Mouse (Mus musculus) bone marrow, adult 2 months (tissue): ENCODE measurements around the gene Lad1. TPM values are rescaled to one million over a fixed set of nuclear protein-coding genes. Genes with fewer than 3 reads are reported as not detected.

Source experiments
- H3K27ac ChIP-seq: fragments of 200-500 bp; 2 replicates; pipeline ENCODE4 v1.5.1; 2012; ENCODE audit warnings: low read depth, mild to moderate bottlenecking, control low read depth, inconsistent platforms, low read length; ENCODE audit not compliant: control insufficient read depth, poor library complexity, insufficient read depth
- H3K4me1 ChIP-seq: fragments of 200-500 bp; 2 replicates; pipeline ENCODE4 v1.6.1; 2011; ENCODE audit warnings: low read length; ENCODE audit not compliant: control insufficient read depth, insufficient read depth
- H3K4me3 ChIP-seq: fragments of 200-500 bp; replicated peaks from 2 replicates; pipeline ENCODE3; 2011; ENCODE audit warnings: mild to moderate bottlenecking, low read depth, low read length, control low read depth; ENCODE audit not compliant: control insufficient read depth
- CTCF ChIP-seq: fragments of 200-500 bp; IDR thresholded peaks from 2 replicates; pipeline ENCODE4 v1.5.1; 2011; ENCODE audit warnings: low read length, control low read depth; ENCODE audit not compliant: control insufficient read depth, insufficient read depth
- POLR2A ChIP-seq: fragments of 200-500 bp; IDR thresholded peaks from 2 replicates; pipeline ENCODE4 v1.6.1; 2011; ENCODE audit warnings: low read depth, mild to moderate bottlenecking, control low read depth, low read length, borderline replicate concordance; ENCODE audit not compliant: control insufficient read depth
- WGBS: fragments of 180-500 bp; shearing (Covaris S2); methylation state at CpG from one replicate; pipeline ENCODE4 v1.1.7; 2018; 5-methylcytosine and 5-hydroxymethylcytosine counted together
- polyA plus RNA-seq: library from polyadenylated mRNA; stranded (reverse); fragments of >200 nt; gene quantifications from 2 replicates; pipeline ENCODE4 v1.2.4, GENCODE M21; 2011; ENCODE audit warnings: low replicate concordance; ENCODE audit not compliant: missing spikeins, insufficient read depth, insufficient read length

The Lad1 gene
- polyA plus RNA-seq, 1 experiment, result 0.77 TPM

GRCm38 (mm10) chr1:135854591-135855343 is 36.4 kb downstream of the Lad1 start:
- Histone ChIP-seq H3K27ac (no peak overlapping the region), H3K4me3 (no peak overlapping the region), H3K4me1 (no peaks in the 10 kb centered on the region)
- WGBS, result 74% methylated on average over 6 of the region's 6 CpGs
- TF ChIP-seq CTCF (no peak), POLR2A (no peak)

GRCm38 (mm10) chr1:135855344-135855687 is 36.9 kb downstream of the Lad1 start:
- Histone ChIP-seq H3K4me1 (no peaks in the 10 kb centered on the region), H3K4me3 (no peak overlapping the region), H3K27ac (no peak overlapping the region)
- 89% methylated on average over 1 of the region's 1 CpGs for WGBS
- TF ChIP-seq POLR2A (no peak), CTCF (no peak)

- TF ChIP-seq POLR2A (no peak), CTCF (no peak)
- Histone ChIP-seq H3K27ac (no peak overlapping the region), H3K4me3 (no peak overlapping the region), H3K4me1 (no peaks in the 10 kb centered on the region)
- 78% methylated on average over 4 of the region's 4 CpGs for WGBS
These were observed 37.7 kb downstream of the Lad1 start for GRCm38 (mm10) chr1:135856070-135856469.

GRCm38 (mm10) chr1:135857137-135857775 is 38.9 kb downstream of the Lad1 start:
- TF ChIP-seq CTCF (no peak), POLR2A (no peak)
- Histone ChIP-seq H3K4me1 (no peaks in the 10 kb centered on the region), H3K4me3 (no peak overlapping the region), H3K27ac (no peak overlapping the region)
- WGBS, result 73% methylated on average over 11 of the region's 11 CpGs

- Histone ChIP-seq H3K27ac (no peak overlapping the region), H3K4me1 (no peaks in the 10 kb centered on the region), H3K4me3 (no peak overlapping the region)
- WGBS, result 81% methylated on average over 7 of the region's 7 CpGs
- TF ChIP-seq CTCF (no peak), POLR2A (no peak)
These were observed 40.1 kb downstream of the Lad1 start for GRCm38 (mm10) chr1:135858533-135858932.

- 65% methylated on average over 5 of the region's 5 CpGs for WGBS
- TF ChIP-seq POLR2A (no peak), CTCF (no peak)
These were observed 42.7 kb downstream of the Lad1 start for GRCm38 (mm10) chr1:135861091-135861490.

GRCm38 (mm10) chr1:135861980-135862552 is 43.7 kb downstream of the Lad1 start:
- Histone ChIP-seq H3K4me1 (no peaks in the 10 kb centered on the region), H3K4me3 (no peak overlapping the region), H3K27ac (no peak overlapping the region)
- TF ChIP-seq CTCF (no peak), POLR2A (no peak)
- WGBS, result 54% methylated on average over 9 of the region's 9 CpGs

More at GRCm38 (mm10) chr1:135861091-135861490, 42.7 kb downstream of the Lad1 start:
- H3K4me3 ChIP-seq, result no peak overlapping the region
- H3K4me1 ChIP-seq, result no peaks in the 10 kb centered on the region
- no peak overlapping the region for H3K27ac ChIP-seq

GRCm38 (mm10) chr1:135862561-135862960 is 44.2 kb downstream of the Lad1 start:
- H3K4me3 ChIP-seq, result no peak overlapping the region
- H3K4me1 ChIP-seq, result no peaks in the 10 kb centered on the region
- no peak for TF ChIP-seq POLR2A
- no peak for TF ChIP-seq CTCF
- WGBS, result 80% methylated on average over 5 of the region's 5 CpGs
- H3K27ac ChIP-seq, result no peak overlapping the region
